Mouse (Mus musculus): ENCODE measurements at regions not wholly inside any gene's neighbourhood (a gene's known extent, or its start where the extent isn't known, plus 50 kb on each side); places are given as distances from the start of the nearest gene placed in this dataset.

DNA sequence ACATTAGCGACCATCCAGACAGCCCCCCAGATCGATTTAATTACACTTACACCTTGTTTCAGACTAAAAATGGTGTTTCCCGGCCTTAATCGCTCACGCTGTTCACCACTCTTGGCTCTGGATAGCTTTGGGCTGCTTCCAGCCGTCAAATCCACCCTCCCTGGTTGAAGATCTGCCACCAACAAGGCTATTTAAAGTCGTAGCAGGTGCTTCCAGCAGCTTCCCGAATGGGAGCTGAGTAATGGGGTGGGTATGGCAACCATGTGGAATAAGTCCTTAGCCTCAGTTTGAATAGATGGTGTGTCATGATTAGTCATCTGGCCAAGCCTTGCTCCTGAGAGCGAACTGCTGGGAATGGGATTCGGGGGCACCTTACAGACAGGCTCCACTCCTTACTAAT lies 312.8 kb upstream of the 4931429L15Rik start:
- TF ChIP-seq CTCF (IDR thresholded peaks at IDR 0.05; ENCODE audit: borderline replicate concordance, control insufficient read depth, extremely low read depth, insufficient read depth, low read length, poor library complexity) (no peak), POLR2A (IDR thresholded peaks at IDR 0.05; ENCODE audit: control insufficient read depth, extremely low read depth, insufficient read depth, low read length, poor library complexity) (no peak)

Measured in thymus, adult 2 months (tissue).